ENCODE assay signal across 8 mouse cellular contexts in the genomic region with DNA sequence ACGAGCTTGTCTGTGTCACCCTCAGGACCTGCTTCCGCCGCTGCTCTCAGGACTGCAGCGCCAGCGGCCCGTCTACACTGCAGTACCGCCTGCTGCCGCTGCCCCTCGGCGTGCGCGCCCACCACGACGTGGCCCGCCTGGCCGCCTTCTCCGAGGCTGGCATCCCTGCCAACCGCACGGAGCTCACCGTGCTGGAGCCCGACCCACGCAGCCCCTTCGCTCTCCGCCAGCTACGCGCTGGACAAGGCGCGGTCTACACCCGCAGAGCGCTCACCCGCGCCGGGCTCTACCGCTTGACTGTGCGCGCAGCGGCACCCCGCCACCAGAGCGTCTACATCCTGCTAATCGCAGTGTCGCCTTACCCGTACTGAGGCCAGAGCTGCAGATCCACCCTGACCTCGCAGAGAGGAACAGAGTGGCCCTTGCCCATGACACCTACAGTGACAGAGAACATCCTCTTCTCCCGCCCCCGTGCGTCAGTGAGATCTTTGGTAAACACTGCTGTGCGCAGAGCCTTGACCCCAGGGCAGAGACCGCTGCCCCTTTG. TPM values are rescaled to one million over a fixed set of nuclear protein-coding genes. Genes with fewer than 3 reads are reported as not detected.
A peak's percentile ranks its signal among the peaks of the same experiment; 100 is the strongest.
DNase-seq lines count a peak whose midpoint lies in the region; ATAC-seq and TF ChIP-seq lines count a peak whose summit lies in the region.

No protein-coding gene starts in this region.

- peak overlapping the region; percentile 68 for H3K9ac ChIP-seq in embryonic facial prominence, embryonic 13.5 days
- H3K9ac ChIP-seq in intestine, embryonic 14.5 days (ENCODE audit: low read length) = peak overlapping the region; percentile 38; the same call in 1 of the 2 replicates
- H3K9ac ChIP-seq in liver, embryonic 14.5 days (replicated peaks) = peak overlapping the region; percentile 34; the same call in 1 of the 2 replicates
- H3K9ac ChIP-seq in neural tube, embryonic 11.5 days (ENCODE audit: low read length) = peak overlapping the region; percentile 41; the same call in 1 of the 2 replicates

- DNase-seq in adrenal gland, adult (ENCODE audit: inconsistent age in 2 of 2, low spot score in 1 of 2) = peak; percentile 59 to 76
- no peak for DNase-seq in adrenal gland, postnatal 4 days (ENCODE audit: low spot score in 2 of 2)
- peak; percentile 56 to 71 for DNase-seq in CD8-positive naive resting alpha-beta T cell, adult 2 months (ENCODE audit: low read depth in 2 of 2, low spot score in 2 of 2)
- peak; percentile 78 for DNase-seq in intestine, embryonic 14.5 days (ENCODE audit: low spot score)
- no peak for DNase-seq in liver, embryonic 14.5 days (ENCODE audit: low read depth in 3 of 3, low spot score in 3 of 3)
- peak; percentile 70 for DNase-seq in neural tube, embryonic 11.5 days (ENCODE audit: low spot score)
- DNase-seq in thymus, postnatal 36 days = peak; percentile 75 to 79

- peak; percentile 42 for TF ChIP-seq CTCF in liver, embryonic 14.5 days (IDR thresholded peaks at IDR 0.05; ENCODE audit: low read depth)

- H3K4me1 ChIP-seq in embryonic facial prominence, embryonic 13.5 days = peaks cover 15% of the 10 kb centered on the region
- H3K4me1 ChIP-seq in intestine, embryonic 14.5 days (replicated peaks; ENCODE audit: control insufficient read depth, insufficient read depth, low read length) = no peaks in the 10 kb centered on the region; the same call in none of the 2 replicates
- H3K4me1 ChIP-seq in liver, embryonic 14.5 days (replicated peaks; ENCODE audit: control insufficient read depth in 2 of 2, insufficient read depth in 2 of 2, low read length in 1 of 2) = peaks cover 0 to 12% of the 10 kb centered on the region in 2 experiments; a peak in 2 of 4 replicates
- H3K4me1 ChIP-seq in neural tube, embryonic 11.5 days (ENCODE audit: control insufficient read depth, insufficient read depth, low read length) = no peaks in the 10 kb centered on the region

- H3K27me3 ChIP-seq in embryonic facial prominence, embryonic 13.5 days = peaks cover 62% of the 10 kb centered on the region
- H3K27me3 ChIP-seq in intestine, embryonic 14.5 days (replicated peaks; ENCODE audit: control insufficient read depth, insufficient read depth, low read length) = 0 out of 2 replicates have a peak, but pooled peaks cover 12% of the 10 kb centered on the region
- H3K27me3 ChIP-seq in liver, embryonic 14.5 days (ENCODE audit: control insufficient read depth, insufficient read depth, low read length) = peaks cover 14% of the 10 kb centered on the region
- peaks cover 21% of the 10 kb centered on the region for H3K27me3 ChIP-seq in neural tube, embryonic 11.5 days (ENCODE audit: control insufficient read depth, insufficient read depth, low read length)

- no peak overlapping the region for H3K27ac ChIP-seq in embryonic facial prominence, embryonic 13.5 days
- no peak overlapping the region for H3K27ac ChIP-seq in intestine, embryonic 14.5 days (ENCODE audit: low read depth)
- H3K27ac ChIP-seq in liver, embryonic 14.5 days = no peak overlapping the region
- H3K27ac ChIP-seq in neural tube, embryonic 11.5 days (ENCODE audit: low read depth, low read length) = no peak overlapping the region

- no peaks in the 10 kb centered on the region for H3K36me3 ChIP-seq in embryonic facial prominence, embryonic 13.5 days
- H3K36me3 ChIP-seq in intestine, embryonic 14.5 days (ENCODE audit: control insufficient read depth, insufficient read depth, low read length) = no peaks in the 10 kb centered on the region
- H3K36me3 ChIP-seq in liver, embryonic 14.5 days (replicated peaks; ENCODE audit: control insufficient read depth, insufficient read depth, low read depth) = no peaks in the 10 kb centered on the region
- no peaks in the 10 kb centered on the region for H3K36me3 ChIP-seq in neural tube, embryonic 11.5 days (ENCODE audit: control insufficient read depth, insufficient read depth, low read length)

- peak overlapping the region; percentile 47 for H3K4me3 ChIP-seq in embryonic facial prominence, embryonic 13.5 days
- peak overlapping the region; percentile 33 for H3K4me3 ChIP-seq in intestine, embryonic 14.5 days (ENCODE audit: low read depth, low read length)
- H3K4me3 ChIP-seq in liver, embryonic 14.5 days (ENCODE audit: insufficient read depth in 1 of 2, low read depth in 2 of 2, low read length in 2 of 2) = peak overlapping the region; percentile 40 to 47
- H3K4me3 ChIP-seq in neural tube, embryonic 11.5 days (ENCODE audit: low read depth, low read length) = peak overlapping the region; percentile 33

- H3K4me2 ChIP-seq in embryonic facial prominence, embryonic 13.5 days = peak overlapping the region; percentile 86
- peak overlapping the region; percentile 78 for H3K4me2 ChIP-seq in intestine, embryonic 14.5 days (ENCODE audit: low read length)
- H3K4me2 ChIP-seq in liver, embryonic 14.5 days (ENCODE audit: low read depth) = peak overlapping the region; percentile 54
- H3K4me2 ChIP-seq in neural tube, embryonic 11.5 days (ENCODE audit: low read depth) = peak overlapping the region; percentile 79

- H3K9me3 ChIP-seq in embryonic facial prominence, embryonic 13.5 days = no peaks in the 10 kb centered on the region
- no peaks in the 10 kb centered on the region for H3K9me3 ChIP-seq in intestine, embryonic 14.5 days (ENCODE audit: control insufficient read depth, low read length)
- no peaks in the 10 kb centered on the region for H3K9me3 ChIP-seq in liver, embryonic 14.5 days (ENCODE audit: control insufficient read depth, low read length)
- H3K9me3 ChIP-seq in neural tube, embryonic 11.5 days (ENCODE audit: control insufficient read depth, low read length) = no peaks in the 10 kb centered on the region

- ATAC-seq in embryonic facial prominence, embryonic 13.5 days (ENCODE audit: insufficient number of reproducible peaks, insufficient read depth, low FRiP score, low TSS enrichment, low read depth) = no peak
- peak; percentile 20 for ATAC-seq in intestine, embryonic 14.5 days (replicated peaks; ENCODE audit: low FRiP score, low TSS enrichment, low read depth)
- peak; percentile 54 for ATAC-seq in liver, embryonic 14.5 days (ENCODE audit: insufficient read depth)
- ATAC-seq in neural tube, embryonic 11.5 days (ENCODE audit: insufficient read depth, low FRiP score, low TSS enrichment) = no peak

- TF ChIP-seq EP300 in liver, embryonic 14.5 days (IDR thresholded peaks at IDR 0.05; ENCODE audit: low read depth) = peak; percentile 39; the same call in 1 of the 2 replicates

- WGBS in embryonic facial prominence, embryonic 13.5 days = under 1% methylated on average over 48 of the region's 48 CpGs
- WGBS in intestine, embryonic 14.5 days = 2% methylated on average over 48 of the region's 48 CpGs
- WGBS in liver, embryonic 14.5 days (ENCODE audit: insufficient replicate concordance) = 1% methylated on average over 48 of the region's 48 CpGs
- 2% methylated on average over 48 of the region's 48 CpGs for WGBS in neural tube, embryonic 11.5 days

RNA-seq across cellular contexts. Expression of a gene that starts 9.9 kb away (rescaled TPM):
- 10 to 100 TPM; 53.1 to 95.2 TPM for total RNA-seq in adrenal gland, postnatal 4 days (2021)
- polyA plus RNA-seq in embryonic facial prominence, embryonic 13.5 days (2015; fragmentation: Nextera tagmentation; extraction: Ambion mirVana) = 14.1 and 15.3 TPM in 2 replicates
- polyA plus RNA-seq in intestine, embryonic 14.5 days (2014; fragmentation: Nextera tagmentation; extraction: Ambion mirVana) = 64.6 and 72.8 TPM in 2 replicates
- 53.3 and 64.7 TPM in 2 replicates for polyA plus RNA-seq in liver, embryonic 14.5 days (2012; rRNA removed)
- 86.7 and 97.2 TPM in 2 replicates for polyA plus RNA-seq in liver, embryonic 14.5 days (2014; fragmentation: Nextera tagmentation; extraction: Ambion mirVana)
- polyA plus RNA-seq in neural tube, embryonic 11.5 days (2014; fragmentation: Nextera tagmentation; extraction: Ambion mirVana) = 30.8 and 34.5 TPM in 2 replicates

Comparison
In these comparisons a context has a peak if more than half of its experiments do, and no peak if none do; other contexts are left out.
1. DNase-seq: peak in adrenal gland, adult (2 of 2), CD8-positive naive resting alpha-beta T cell, adult 2 months (2 of 2), intestine, embryonic 14.5 days (single experiment), neural tube, embryonic 11.5 days (single experiment) and thymus, postnatal 36 days (2 of 2); none in adrenal gland, postnatal 4 days (0 of 2) and liver, embryonic 14.5 days (0 of 3).
2. ATAC-seq: peak in intestine, embryonic 14.5 days (single experiment) and liver, embryonic 14.5 days (single experiment); none in embryonic facial prominence, embryonic 13.5 days (single experiment) and neural tube, embryonic 11.5 days (single experiment).
3. Peak in every context shown above with its lines, with median percentiles within 50 percentile points of each other: H3K4me2 ChIP-seq, H3K4me3 ChIP-seq and H3K9ac ChIP-seq.